Comparison of ENCODE assay signal across 9 mouse cellular contexts in genomic region chr4:154639126-154639525, GRCm38 (mm10). TPM values are rescaled to one million over a fixed set of nuclear protein-coding genes. Genes with fewer than 3 reads are reported as not detected.
DNase-seq lines count a peak whose midpoint lies in the region; ATAC-seq and TF ChIP-seq lines count a peak whose summit lies in the region.
"Had no signal": no experiment of that assay in that cellular context is flagged by ENCODE, and none has a peak within 500 bp of the region (broad histone marks: within the 10 kb centered on the region; RNA-seq: fewer than 3 reads in every experiment).

No protein-coding gene starts in this region.

- peak; percentile 70 for DNase-seq in forebrain, embryonic 10.5 days (ENCODE audit: extremely low spot score, low spot score)
- DNase-seq in spleen, postnatal 4 days (ENCODE audit: low spot score in 2 of 2), result no peak
- no peak for DNase-seq in gastrocnemius, postnatal 10 days
- no peak for DNase-seq in cerebellum, adult 9-10 months
- no peak for DNase-seq in frontal cortex, adult 2 months (ENCODE audit: extremely low spot score in 1 of 2, low spot score in 1 of 2)

- no peak for TF ChIP-seq CTCF in cortical plate, adult 2 months (IDR thresholded peaks at IDR 0.05; ENCODE audit: extremely low read depth, insufficient read depth, low read length)

- no peaks in the 10 kb centered on the region for H3K9me3 ChIP-seq in forebrain, embryonic 10.5 days
- H3K9me3 ChIP-seq in intestine, embryonic 15.5 days, result no peaks in the 10 kb centered on the region
- H3K9me3 ChIP-seq in lung, embryonic 16.5 days (ENCODE audit: control insufficient read depth, low read length), result no peaks in the 10 kb centered on the region

- H3K36me3 ChIP-seq in forebrain, embryonic 10.5 days (replicated peaks), result peaks cover 5% of the 10 kb centered on the region; the same call in 1 of the 2 replicates
- H3K36me3 ChIP-seq in intestine, embryonic 15.5 days, result no peaks in the 10 kb centered on the region
- H3K36me3 ChIP-seq in lung, embryonic 16.5 days (ENCODE audit: control insufficient read depth, insufficient read depth, low read length), result no peaks in the 10 kb centered on the region

- no peak for TF ChIP-seq POLR2A in cortical plate, adult 2 months (IDR thresholded peaks at IDR 0.05; ENCODE audit: extremely low read depth, insufficient read depth, low read length)

- H3K27me3 ChIP-seq in forebrain, embryonic 10.5 days (ENCODE audit: poor library complexity, severe bottlenecking), result peaks cover 98% of the 10 kb centered on the region
- peaks cover 84% of the 10 kb centered on the region for H3K27me3 ChIP-seq in intestine, embryonic 15.5 days (replicated peaks)
- peaks cover 68% of the 10 kb centered on the region for H3K27me3 ChIP-seq in lung, embryonic 16.5 days (ENCODE audit: control insufficient read depth, insufficient read depth, low read depth, low read length)

- ATAC-seq in intestine, embryonic 15.5 days, result no peak
- ATAC-seq in lung, embryonic 16.5 days (ENCODE audit: low read depth), result no peak

- no peak overlapping the region for H3K9ac ChIP-seq in intestine, embryonic 15.5 days
- H3K9ac ChIP-seq in lung, embryonic 16.5 days (ENCODE audit: low read length), result peak overlapping the region; percentile 43; the same call in 1 of the 2 replicates

- peak overlapping the region; percentile 32; the same call in 1 of the 2 replicates for H3K4me2 ChIP-seq in intestine, embryonic 15.5 days (replicated peaks)
- H3K4me2 ChIP-seq in lung, embryonic 16.5 days (ENCODE audit: low read depth, low read length), result peak overlapping the region; percentile 67

- 1% methylated on average over 7 of the region's 7 CpGs for WGBS in forebrain, embryonic 10.5 days
- WGBS in intestine, embryonic 15.5 days, result 9% methylated on average over 7 of the region's 7 CpGs
- 5% methylated on average over 7 of the region's 7 CpGs for WGBS in lung, embryonic 16.5 days

- H3K4me3 ChIP-seq in cortical plate, adult 2 months (ENCODE audit: insufficient read depth, low read length), result no peak overlapping the region; the same call in 1 of the 2 replicates
- H3K4me3 ChIP-seq in forebrain, embryonic 10.5 days, result peak overlapping the region; percentile 91
- no peak overlapping the region; the same call in 1 of the 2 replicates for H3K4me3 ChIP-seq in intestine, embryonic 15.5 days (replicated peaks)
- peak overlapping the region; percentile 24 for H3K4me3 ChIP-seq in lung, embryonic 16.5 days (ENCODE audit: low read length)

- H3K27ac ChIP-seq in cortical plate, adult 2 months (ENCODE audit: insufficient read depth, low read length), result peak overlapping the region; percentile 60; the same call in 1 of the 2 replicates
- peak overlapping the region; percentile 99 for H3K27ac ChIP-seq in forebrain, embryonic 10.5 days
- H3K27ac ChIP-seq in intestine, embryonic 15.5 days, result no peak overlapping the region
- no peak overlapping the region for H3K27ac ChIP-seq in lung, embryonic 16.5 days (ENCODE audit: low read length)

- no peaks in the 10 kb centered on the region for H3K4me1 ChIP-seq in cortical plate, adult 2 months (ENCODE audit: control insufficient read depth, insufficient read depth, low read length)
- peaks cover 97% of the 10 kb centered on the region for H3K4me1 ChIP-seq in forebrain, embryonic 10.5 days
- H3K4me1 ChIP-seq in intestine, embryonic 15.5 days (replicated peaks), result peaks cover 24% of the 10 kb centered on the region
- peaks cover 6% of the 10 kb centered on the region; the same call in 1 of the 2 replicates for H3K4me1 ChIP-seq in lung, embryonic 16.5 days (replicated peaks; ENCODE audit: control insufficient read depth, insufficient read depth, low read length)

RNA-seq across cellular contexts. Expression of gene Prdm16, which starts 2.5 kb away (rescaled TPM):
- 5.4 and 5.8 TPM in 2 replicates for polyA plus RNA-seq in cortical plate, adult 2 months (2012; rRNA removed)
- polyA plus RNA-seq in forebrain, embryonic 10.5 days (2016; fragmentation: Nextera tagmentation; extraction: Ambion mirVana), result 40.1 and 43.1 TPM in 2 replicates
- 16.4 and 17.7 TPM in 2 replicates for polyA plus RNA-seq in intestine, embryonic 15.5 days (2015; fragmentation: Nextera tagmentation; extraction: Ambion mirVana)
- polyA plus RNA-seq in lung, embryonic 16.5 days (2015; fragmentation: Nextera tagmentation; extraction: Ambion mirVana), result 25.2 and 27.9 TPM in 2 replicates
- 1 to 10 TPM; 2.7 to 4.1 TPM for total RNA-seq in gastrocnemius, postnatal 10 days (2021)
- 5.0 and 5.4 TPM in 2 replicates for polyA plus RNA-seq in frontal cortex, adult 2 months (2012; rRNA removed)

RNA-seq across cellular contexts. Expression of gene Actrt2, which starts 28.5 kb away (rescaled TPM):
- polyA plus RNA-seq in cortical plate, adult 2 months (2012; rRNA removed), result not detected in 2 replicates
- not detected in 2 replicates for polyA plus RNA-seq in forebrain, embryonic 10.5 days (2016; fragmentation: Nextera tagmentation; extraction: Ambion mirVana)
- not detected in 2 replicates for polyA plus RNA-seq in intestine, embryonic 15.5 days (2015; fragmentation: Nextera tagmentation; extraction: Ambion mirVana)
- not detected in 2 replicates for polyA plus RNA-seq in lung, embryonic 16.5 days (2015; fragmentation: Nextera tagmentation; extraction: Ambion mirVana)
- total RNA-seq in gastrocnemius, postnatal 10 days (2021), result not detected
- polyA plus RNA-seq in frontal cortex, adult 2 months (2012; rRNA removed), result not detected in 2 replicates
- polyA plus RNA-seq: large intestine, adult 2 months had no signal

Comparison
In these comparisons a context has a peak if more than half of its experiments do, and no peak if none do; other contexts are left out.
1. H3K27ac ChIP-seq: peak in cortical plate, adult 2 months (single experiment) and forebrain, embryonic 10.5 days (single experiment); none in intestine, embryonic 15.5 days (single experiment) and lung, embryonic 16.5 days (single experiment).
2. H3K4me3 ChIP-seq: peak in forebrain, embryonic 10.5 days (single experiment) and lung, embryonic 16.5 days (single experiment); none in cortical plate, adult 2 months (single experiment) and intestine, embryonic 15.5 days (single experiment).